Mouse (Mus musculus): ENCODE results near the gene 2700081O15Rik. TPM values are rescaled to one million over a fixed set of nuclear protein-coding genes. Genes with fewer than 3 reads are reported as not detected.
"Not testable (repeated sequence)": the region's sequence is repeated elsewhere in the genome, so short reads cannot be mapped to it uniquely, and the experiment has no call there.

The 2700081O15Rik gene
- polyA plus RNA-seq, 1 experiment = 9.4 TPM

GRCm38 (mm10) chr19:7382903-7383865 lies 34.2 kb upstream of the 2700081O15Rik start, which contains the start of gene Spindoc:
Gene Spindoc, minus strand, starts transcription at chr19:7382994.
- no peak for TF ChIP-seq POLR2A (IDR thresholded peaks at IDR 0.05; ENCODE audit: low read depth, low read length)
- no peak for TF ChIP-seq CTCF (conservative IDR thresholded peaks at IDR 0.05; ENCODE audit: insufficient read depth, insufficient read length, low read depth, low read length)
- peak; percentile 99 for DNase-seq
- no peaks in the 10 kb centered on the region for H3K27me3 ChIP-seq (replicated peaks; ENCODE audit: control insufficient read depth, insufficient read depth, low read length)
- 2% methylated on average over 52 of the region's 52 CpGs for WGBS
- H3K27ac ChIP-seq (ENCODE audit: insufficient read depth, low read depth, low read length) = peak within 1 kb of the TSS; percentile 74
- no peaks in the 10 kb centered on the region for H3K36me3 ChIP-seq (ENCODE audit: control insufficient read depth, insufficient read depth, low read length)
- H3K4me3 ChIP-seq (ENCODE audit: insufficient read depth, low read depth, low read length) = peak within 1 kb of the TSS; percentile 87
- peaks cover 8% of the 10 kb centered on the region; the same call in 1 of the 2 replicates for H3K4me1 ChIP-seq (ENCODE audit: control insufficient read depth, insufficient read depth, low read length)

- Histone ChIP-seq H3K27me3 (replicated peaks; ENCODE audit: control insufficient read depth, insufficient read depth, low read length) (no peaks in the 10 kb centered on the region), H3K36me3 (ENCODE audit: control insufficient read depth, insufficient read depth, low read length) (no peaks in the 10 kb centered on the region), H3K4me3 (ENCODE audit: insufficient read depth, low read depth, low read length) (no peak overlapping the region), H3K4me1 (ENCODE audit: control insufficient read depth, insufficient read depth, low read length) (peaks cover 8% of the 10 kb centered on the region; the same call in 1 of the 2 replicates), H3K27ac (ENCODE audit: insufficient read depth, low read depth, low read length) (no peak overlapping the region)
- DNase-seq = no peak
- TF ChIP-seq CTCF (conservative IDR thresholded peaks at IDR 0.05; ENCODE audit: insufficient read depth, insufficient read length, low read depth, low read length) (no peak), POLR2A (IDR thresholded peaks at IDR 0.05; ENCODE audit: low read depth, low read length) (no peak)
- WGBS = 68% methylated on average over 2 of the region's 2 CpGs
Measured at GRCm38 (mm10) chr19:7386042-7386441, 31.4 kb upstream of the 2700081O15Rik start.

DNA sequence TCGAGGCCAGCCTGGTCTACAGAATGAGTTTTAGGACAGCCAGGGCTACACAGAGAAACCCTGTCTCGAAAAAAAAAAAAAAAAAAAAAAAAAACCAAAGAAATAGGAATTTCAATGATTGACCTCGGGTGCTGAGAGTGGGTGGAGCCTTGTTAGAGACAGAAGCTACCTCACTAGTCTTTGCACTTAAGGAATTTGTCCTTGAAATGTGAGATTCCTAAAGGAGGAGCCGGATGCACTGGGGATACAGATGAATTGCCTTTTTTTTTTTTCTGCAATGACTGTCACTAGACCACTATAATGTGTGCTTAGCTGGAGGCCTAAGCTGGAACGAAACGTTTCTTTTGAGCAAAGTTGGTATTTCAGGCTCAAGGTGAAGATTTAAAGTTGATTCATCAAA lies 28.9 kb upstream of the 2700081O15Rik start:
- TF ChIP-seq POLR2A (IDR thresholded peaks at IDR 0.05; ENCODE audit: low read depth, low read length) = no peak
- no peak for TF ChIP-seq CTCF (conservative IDR thresholded peaks at IDR 0.05; ENCODE audit: insufficient read depth, insufficient read length, low read depth, low read length)
- Histone ChIP-seq H3K27me3 (replicated peaks; ENCODE audit: control insufficient read depth, insufficient read depth, low read length) (no peaks in the 10 kb centered on the region), H3K27ac (ENCODE audit: insufficient read depth, low read depth, low read length) (no peak overlapping the region), H3K4me3 (ENCODE audit: insufficient read depth, low read depth, low read length) (no peak overlapping the region), H3K36me3 (ENCODE audit: control insufficient read depth, insufficient read depth, low read length) (no peaks in the 10 kb centered on the region), H3K4me1 (ENCODE audit: control insufficient read depth, insufficient read depth, low read length) (0 out of 2 replicates have a peak, but pooled peaks cover 1% of the 10 kb centered on the region)
- DNase-seq = no peak
- WGBS = 76% methylated on average over 6 of the region's 6 CpGs

GRCm38 (mm10) chr19:7396867-7397826 lies 20.3 kb upstream of the 2700081O15Rik start:
- TF ChIP-seq CTCF (conservative IDR thresholded peaks at IDR 0.05; ENCODE audit: insufficient read depth, insufficient read length, low read depth, low read length) = peak; percentile 33
- 58% methylated on average over 10 of the region's 10 CpGs for WGBS
- DNase-seq = peak; percentile 36
- H3K4me3 ChIP-seq (ENCODE audit: insufficient read depth, low read depth, low read length); H3K36me3 ChIP-seq (ENCODE audit: control insufficient read depth, insufficient read depth, low read length); H3K27ac ChIP-seq (ENCODE audit: insufficient read depth, low read depth, low read length); H3K4me1 ChIP-seq (ENCODE audit: control insufficient read depth, insufficient read depth, low read length); H3K27me3 ChIP-seq (replicated peaks; ENCODE audit: control insufficient read depth, insufficient read depth, low read length): not testable (repeated sequence)

DNA sequence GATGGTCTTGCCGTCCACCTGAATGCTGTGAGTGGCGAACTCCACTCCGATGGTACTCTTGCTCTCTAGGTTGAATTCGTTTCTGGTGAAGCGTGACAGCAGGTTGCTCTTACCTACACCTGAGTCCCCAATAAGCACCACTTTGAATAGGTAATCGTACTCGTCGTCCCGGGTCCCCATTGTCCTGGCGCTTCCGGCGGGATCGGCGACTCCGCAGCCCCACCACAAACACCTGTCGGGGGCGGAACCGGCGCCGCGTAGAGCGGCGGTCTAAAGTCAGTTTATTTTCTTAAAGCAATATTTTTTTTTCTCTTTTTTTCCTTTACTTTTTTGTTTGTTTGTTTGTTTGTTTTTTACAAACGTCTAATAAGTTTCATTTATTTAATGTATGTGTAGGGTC lies 18.5 kb upstream of the 2700081O15Rik start:
- H3K4me3 ChIP-seq (ENCODE audit: insufficient read depth, low read depth, low read length); H3K36me3 ChIP-seq (ENCODE audit: control insufficient read depth, insufficient read depth, low read length); H3K4me1 ChIP-seq (ENCODE audit: control insufficient read depth, insufficient read depth, low read length); H3K27ac ChIP-seq (ENCODE audit: insufficient read depth, low read depth, low read length); H3K27me3 ChIP-seq (replicated peaks; ENCODE audit: control insufficient read depth, insufficient read depth, low read length); DNase-seq: not testable (repeated sequence)
- WGBS = 49% methylated on average over 24 of the region's 24 CpGs

- Histone ChIP-seq H3K4me1 (ENCODE audit: control insufficient read depth, insufficient read depth, low read length) (no peaks in the 10 kb centered on the region), H3K27me3 (replicated peaks; ENCODE audit: control insufficient read depth, insufficient read depth, low read length) (no peaks in the 10 kb centered on the region), H3K27ac (ENCODE audit: insufficient read depth, low read depth, low read length) (no peak overlapping the region), H3K4me3 (ENCODE audit: insufficient read depth, low read depth, low read length) (no peak overlapping the region), H3K36me3 (ENCODE audit: control insufficient read depth, insufficient read depth, low read length) (no peaks in the 10 kb centered on the region)
- TF ChIP-seq POLR2A (IDR thresholded peaks at IDR 0.05; ENCODE audit: low read depth, low read length) (no peak), CTCF (conservative IDR thresholded peaks at IDR 0.05; ENCODE audit: insufficient read depth, insufficient read length, low read depth, low read length) (no peak)
- DNase-seq = peak; percentile 75
- WGBS = 71% methylated on average over 11 of the region's 11 CpGs
Measured at GRCm38 (mm10) chr19:7400635-7401034, 16.8 kb upstream of the 2700081O15Rik start.

Data from kidney, adult 2 months (tissue).